Mouse (Mus musculus) megakaryocyte, embryonic 14.5 days (primary cell): ENCODE data around the gene Gnai2.

Experiments
- FLI1 ChIP-seq: IDR thresholded peaks from 2 replicates; pipeline ENCODE4 v1.6.1; 2012; ENCODE audit warnings: low read length, inconsistent platforms, mixed read lengths
- GATA1 ChIP-seq: IDR thresholded peaks from 3 replicates; pipeline ENCODE4 v1.6.1; 2012; ENCODE audit warnings: mixed read lengths, low read length, inconsistent platforms, borderline replicate concordance

GRCm38 (mm10) chr9:107674609-107675429 lies 39.7 kb upstream of the Gnai2 start:
- no peak for TF ChIP-seq FLI1
- no peak for TF ChIP-seq GATA1
